Mouse (Mus musculus): ENCODE measurements around the gene Spon1. TPM values are rescaled to one million over a fixed set of nuclear protein-coding genes. Genes with fewer than 3 reads are reported as not detected.

Spon1 gene
- total and polyA plus RNA-seq, 3 experiments: not detected

GRCm38 (mm10) chr7:113904348-113904895 lies 138.6 kb downstream of the Spon1 start:
- Histone ChIP-seq H3K4me3 (ENCODE audit: control insufficient read depth in 1 of 2, insufficient read depth in 1 of 2, low read depth in 2 of 2, low read length in 2 of 2) (no peak overlapping the region), H3K79me2 (ENCODE audit: control insufficient read depth, insufficient read depth, low read length, poor library complexity) (no peaks in the 10 kb centered on the region), H3K27ac (ENCODE audit: control insufficient read depth, low read depth, low read length) (no peak overlapping the region), H3K36me3 (ENCODE audit: control insufficient read depth in 1 of 2, insufficient read depth in 2 of 2, low read length in 2 of 2) (no peaks in the 10 kb centered on the region), H3K4me1 (ENCODE audit: control insufficient read depth in 1 of 2, insufficient read depth in 2 of 2, low read length in 2 of 2) (no peaks in the 10 kb centered on the region), H3K9ac (ENCODE audit: control insufficient read depth, low read depth, low read length, poor library complexity, severe bottlenecking) (no peak overlapping the region), H3K27me3 (ENCODE audit: control insufficient read depth in 1 of 2, insufficient read depth in 2 of 2, low read length in 2 of 2) (no peaks in the 10 kb centered on the region), H3K9me3 (replicated peaks; ENCODE audit: insufficient read depth, low read length) (no peaks in the 10 kb centered on the region)
- DNase-seq (ENCODE audit: low read depth, low spot score): no peak
- TF ChIP-seq NRF1 (IDR thresholded peaks at IDR 0.05; ENCODE audit: insufficient read depth, low read depth, low read length, poor library complexity, severe bottlenecking) (no peak), RAD21 (IDR thresholded peaks at IDR 0.05; ENCODE audit: low read depth, low read length) (no peak), NELFE (IDR thresholded peaks at IDR 0.05; ENCODE audit: low read depth, low read length) (no peak), POLR2AphosphoS5 (IDR thresholded peaks at IDR 0.05; ENCODE audit: borderline replicate concordance, low read depth, low read length) (no peak), MXI1 (IDR thresholded peaks at IDR 0.05; ENCODE audit: low read depth, low read length) (no peak), GABPA (IDR thresholded peaks at IDR 0.05; ENCODE audit: low read depth, low read length) (no peak), SMC3 (IDR thresholded peaks at IDR 0.05; ENCODE audit: low read depth, low read length) (no peak)

DNA sequence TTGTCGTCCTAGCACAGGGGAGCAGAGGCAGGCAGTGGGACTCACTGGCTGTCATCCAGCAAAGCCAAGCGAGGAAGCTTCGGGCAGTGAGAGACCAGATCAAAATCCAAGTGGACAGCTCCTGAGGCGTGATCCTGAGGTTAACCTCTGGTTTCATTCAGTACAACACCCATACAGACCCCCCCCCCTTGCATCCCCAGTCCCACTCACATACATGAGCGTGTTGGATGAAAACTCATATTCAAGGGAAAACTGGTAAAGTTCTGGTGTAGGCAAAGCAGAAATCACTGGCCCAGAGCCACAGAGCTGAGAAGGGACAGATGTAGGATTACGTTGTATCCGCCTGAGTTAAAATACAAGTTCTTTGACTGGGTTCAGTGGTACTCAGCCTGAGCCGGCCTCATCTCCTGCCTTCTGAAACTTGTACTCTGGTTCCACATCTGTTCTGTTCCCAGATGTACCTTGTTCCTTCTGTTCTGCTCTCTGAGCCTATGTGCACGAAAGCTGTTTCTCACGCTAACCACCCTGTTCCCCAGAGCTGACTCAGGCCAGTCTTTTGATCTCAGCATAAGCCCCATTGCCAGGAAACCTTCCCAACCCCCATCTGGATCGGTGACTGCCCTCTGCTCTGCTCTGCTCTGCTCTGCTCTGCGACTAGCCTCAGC lies 143.5 kb downstream of the Spon1 start:
- TF ChIP-seq NRF1 (IDR thresholded peaks at IDR 0.05; ENCODE audit: insufficient read depth, low read depth, low read length, poor library complexity, severe bottlenecking): no peak
- no peak for TF ChIP-seq EP300 (IDR thresholded peaks at IDR 0.05; ENCODE audit: low read depth in 1 of 2, low read length in 2 of 2)
- TF ChIP-seq ETS1 (IDR thresholded peaks at IDR 0.05; ENCODE audit: low read depth, low read length): no peak
- TF ChIP-seq ZKSCAN1 (IDR thresholded peaks at IDR 0.05; ENCODE audit: low read depth, low read length): no peak
- no peak for TF ChIP-seq CHD1 (IDR thresholded peaks at IDR 0.05; ENCODE audit: low read depth, low read length)
- TF ChIP-seq HCFC1 (IDR thresholded peaks at IDR 0.05; ENCODE audit: low read depth, low read length): no peak
- TF ChIP-seq TAL1 (IDR thresholded peaks at IDR 0.05; ENCODE audit: low read length): no peak
- TF ChIP-seq KAT2A (conservative IDR thresholded peaks at IDR 0.05; ENCODE audit: low read depth, low read length): no peak
- no peak for TF ChIP-seq RCOR1 (IDR thresholded peaks at IDR 0.05; ENCODE audit: low read depth, low read length)
- no peak for TF ChIP-seq MEF2A (IDR thresholded peaks at IDR 0.05; ENCODE audit: extremely low read depth, insufficient replicate concordance, low read depth, low read length, poor library complexity, severe bottlenecking)
- no peak for TF ChIP-seq RAD21 (IDR thresholded peaks at IDR 0.05; ENCODE audit: low read depth, low read length)
- no peak for TF ChIP-seq CTCF (IDR thresholded peaks at IDR 0.05 in 2 of 3, conservative IDR thresholded peaks at IDR 0.05 in 1 of 3; ENCODE audit: control insufficient read depth in 1 of 3, insufficient read depth in 1 of 3, low read depth in 2 of 3, low read length in 3 of 3, poor library complexity in 1 of 3, severe bottlenecking in 1 of 3)
- TF ChIP-seq POLR2AphosphoS2 (IDR thresholded peaks at IDR 0.05; ENCODE audit: low read length): no peak
- no peak for TF ChIP-seq MXI1 (IDR thresholded peaks at IDR 0.05; ENCODE audit: low read depth, low read length)
- no peak for TF ChIP-seq MAZ (IDR thresholded peaks at IDR 0.05; ENCODE audit: low read depth, low read length)
- no peak for TF ChIP-seq POLR2AphosphoS5 (IDR thresholded peaks at IDR 0.05; ENCODE audit: borderline replicate concordance, low read depth, low read length)
- TF ChIP-seq GATA1 (IDR thresholded peaks at IDR 0.05; ENCODE audit: low read depth, low read length): no peak
- no peak for DNase-seq (ENCODE audit: low read depth, low spot score)

More for the DNA sequence above, 143.5 kb downstream of the Spon1 start:
- H3K4me1 ChIP-seq (ENCODE audit: control insufficient read depth in 1 of 2, insufficient read depth in 2 of 2, low read length in 2 of 2): no peaks in the 10 kb centered on the region
- H3K27me3 ChIP-seq (ENCODE audit: control insufficient read depth in 1 of 2, insufficient read depth in 2 of 2, low read length in 2 of 2): no peaks in the 10 kb centered on the region
- no peak overlapping the region for H3K4me3 ChIP-seq (ENCODE audit: control insufficient read depth in 1 of 2, insufficient read depth in 1 of 2, low read depth in 2 of 2, low read length in 2 of 2)
- H3K9me3 ChIP-seq (replicated peaks; ENCODE audit: insufficient read depth, low read length): no peaks in the 10 kb centered on the region
- H3K79me2 ChIP-seq (ENCODE audit: control insufficient read depth, insufficient read depth, low read length, poor library complexity): no peaks in the 10 kb centered on the region
- H3K36me3 ChIP-seq (ENCODE audit: control insufficient read depth in 1 of 2, insufficient read depth in 2 of 2, low read length in 2 of 2): no peaks in the 10 kb centered on the region
- H3K27ac ChIP-seq (ENCODE audit: control insufficient read depth, low read depth, low read length): no peak overlapping the region
- H3K9ac ChIP-seq (ENCODE audit: control insufficient read depth, low read depth, low read length, poor library complexity, severe bottlenecking): no peak overlapping the region

All from MEL (cell line).